Mouse (Mus musculus) midbrain, embryonic 11.5 days (tissue): ENCODE results near the gene Gm9745. TPM values are rescaled to one million over a fixed set of nuclear protein-coding genes. Genes with fewer than 3 reads are reported as not detected.
"Not testable (repeated sequence)": the region's sequence is repeated elsewhere in the genome, so short reads cannot be mapped to it uniquely, and the experiment has no call there.

Source experiments
- ATAC-seq: fragments of 200-750 bp; cut with Nextera tagmentation; 2 replicates; pipeline ENCODE4 v1.8.0; 2017; ENCODE audit warnings: moderate TSS enrichment, moderate library complexity; ENCODE audit not compliant: low FRiP score
- DNase-seq: peaks from one replicate; pipeline ENCODE4 v3.0.0; 2015; ENCODE audit warnings: low spot score; ENCODE audit errors: missing footprints
- H3K27ac ChIP-seq: fragments of 300-500 bp; sonication (generic); 2 replicates; pipeline ENCODE4 v1.5.1; 2014; ENCODE audit warnings: low read depth, low read length
- H3K27me3 ChIP-seq: fragments of 300-500 bp; sonication (generic); 2 replicates; pipeline ENCODE4 v1.6.1; 2014; ENCODE audit warnings: mild to moderate bottlenecking, low read length, moderate library complexity, mixed read lengths; ENCODE audit not compliant: control insufficient read depth, insufficient read depth
- H3K36me3 ChIP-seq: fragments of 300-500 bp; sonication (generic); 2 replicates; pipeline ENCODE4 v1.6.1; 2014; ENCODE audit warnings: mild to moderate bottlenecking, low read length, moderate library complexity, mixed read lengths; ENCODE audit not compliant: control insufficient read depth, insufficient read depth
- H3K4me1 ChIP-seq: fragments of 300-500 bp; sonication (generic); 2 replicates; pipeline ENCODE4 v1.6.1; 2014; ENCODE audit warnings: low read length; ENCODE audit not compliant: control insufficient read depth, insufficient read depth
- H3K4me2 ChIP-seq: fragments of 300-500 bp; sonication (generic); 2 replicates; pipeline ENCODE4 v1.6.1; 2014; ENCODE audit warnings: mild to moderate bottlenecking, moderate library complexity
- H3K4me3 ChIP-seq: fragments of 300-500 bp; sonication (generic); 2 replicates; pipeline ENCODE4 v1.5.1; 2014; ENCODE audit warnings: low read depth, low read length
- H3K9ac ChIP-seq: fragments of 300-500 bp; sonication (generic); 2 replicates; pipeline ENCODE4 v1.6.1; 2014; ENCODE audit warnings: low read length
- H3K9me3 ChIP-seq: fragments of 300-500 bp; sonication (generic); 2 replicates; pipeline ENCODE4 v1.6.1; 2016; ENCODE audit warnings: low read length; ENCODE audit not compliant: control insufficient read depth
- whole genome bisulfite sequencing: fragments of 180-500 bp; shearing (Covaris S2); extraction: QIAGEN DNeasy Blood & Tissue Kit; methylation state at CpG from one replicate; pipeline ENCODE4 v1.1.7; 2014; 5-methylcytosine and 5-hydroxymethylcytosine counted together
- microRNA-seq: library from miRNA; unstranded; fragments of <30 nt; microRNA quantifications from one replicate; pipeline ENCODE4, GENCODE M21; 2017
- polyA plus RNA-seq: library from polyadenylated mRNA; unstranded; fragments of >200 nt; fragmentation: Nextera tagmentation; extraction: Ambion mirVana; gene quantifications from 2 replicates; pipeline ENCODE4 v1.2.1, GENCODE M21; 2014

Gene Gm9745
- polyA plus RNA-seq, 1 experiment from 2014 or later, result not detected

DNA sequence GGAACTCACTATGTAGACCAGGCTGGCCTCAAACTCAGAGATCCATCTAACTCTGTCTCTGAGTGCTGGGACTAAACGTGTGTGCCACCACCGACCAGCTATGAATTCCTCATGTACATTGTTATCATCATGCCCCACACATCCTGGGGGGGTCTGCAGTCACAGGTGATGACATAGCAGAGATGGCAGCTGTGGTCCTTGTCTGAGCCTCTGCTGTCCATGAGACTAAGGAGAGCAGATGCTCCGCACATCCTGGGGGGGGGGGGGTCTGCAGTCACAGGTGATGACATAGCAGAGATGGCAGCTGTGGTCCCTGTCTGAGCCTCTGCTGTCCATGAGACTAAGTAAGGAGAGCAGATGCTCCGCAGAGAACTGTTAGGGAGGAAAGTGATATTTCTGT is 6.9 kb downstream of the Gm9745 start:
- 87% methylated on average over 4 of the region's 4 CpGs for WGBS
- H3K36me3 ChIP-seq, ATAC-seq, H3K27me3 ChIP-seq, H3K9ac ChIP-seq, H3K27ac ChIP-seq, H3K4me3 ChIP-seq, DNase-seq, H3K4me1 ChIP-seq, H3K4me2 ChIP-seq, H3K9me3 ChIP-seq: not testable (repeated sequence)

DNA sequence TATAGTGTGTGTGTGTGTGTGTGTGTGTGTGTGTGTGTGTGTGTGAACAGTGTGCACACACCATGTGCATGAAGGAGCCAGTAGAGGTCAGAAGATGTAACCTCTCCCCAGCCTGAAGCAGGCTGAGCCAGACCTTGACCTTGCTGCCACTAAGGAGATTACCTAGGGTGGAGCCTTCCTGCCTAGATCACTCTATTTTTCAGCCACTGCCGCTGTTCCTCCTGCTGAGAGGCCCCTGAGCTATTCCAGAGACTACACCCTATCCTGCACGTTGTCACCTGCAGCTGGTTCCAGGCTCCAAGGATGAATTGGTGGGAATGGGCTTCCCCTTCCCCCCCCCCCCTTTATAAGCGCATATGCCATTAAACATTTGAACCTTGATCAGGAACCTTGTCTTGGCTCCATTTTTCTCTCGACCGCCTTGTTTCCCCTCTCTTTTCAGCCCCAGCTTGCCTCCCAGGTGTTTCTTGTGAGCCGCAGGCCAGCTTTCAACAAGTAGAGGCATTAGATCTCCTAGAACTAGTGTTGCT is 10.4 kb downstream of the Gm9745 start:
- H3K4me2 ChIP-seq, H3K27me3 ChIP-seq, H3K9me3 ChIP-seq, H3K4me3 ChIP-seq, H3K36me3 ChIP-seq, DNase-seq, ATAC-seq, H3K4me1 ChIP-seq, H3K27ac ChIP-seq, H3K9ac ChIP-seq: not testable (repeated sequence)
- 83% methylated on average over 6 of the region's 6 CpGs for WGBS

- no peak overlapping the region for H3K4me3 ChIP-seq
- no peaks in the 10 kb centered on the region for H3K4me1 ChIP-seq
- 66% methylated on average over 2 of the region's 2 CpGs for WGBS
- no peak for ATAC-seq
- no peaks in the 10 kb centered on the region for H3K36me3 ChIP-seq
- no peak overlapping the region for H3K9ac ChIP-seq
- no peak overlapping the region for H3K27ac ChIP-seq
- no peaks in the 10 kb centered on the region for H3K27me3 ChIP-seq
- no peak for DNase-seq
- H3K4me2 ChIP-seq, result no peak overlapping the region
- H3K9me3 ChIP-seq, result no peaks in the 10 kb centered on the region
Measured at GRCm38 (mm10) chr13:8933499-8933898, 14.5 kb downstream of the Gm9745 start.

- WGBS, result 92% methylated on average over 8 of the region's 8 CpGs
- not testable (repeated sequence) for H3K4me3 ChIP-seq, H3K4me2 ChIP-seq, DNase-seq, H3K27ac ChIP-seq, H3K4me1 ChIP-seq, H3K36me3 ChIP-seq, H3K9ac ChIP-seq, H3K9me3 ChIP-seq, ATAC-seq, H3K27me3 ChIP-seq
Measured at GRCm38 (mm10) chr13:8913890-8914289, 34.1 kb downstream of the Gm9745 start.

GRCm38 (mm10) chr13:8905986-8906385 is 42.0 kb downstream of the Gm9745 start:
- H3K27me3 ChIP-seq, H3K36me3 ChIP-seq, H3K9me3 ChIP-seq, H3K27ac ChIP-seq, ATAC-seq, H3K9ac ChIP-seq, H3K4me3 ChIP-seq, H3K4me1 ChIP-seq, DNase-seq, H3K4me2 ChIP-seq: not testable (repeated sequence)
- WGBS, result 90% methylated on average over 2 of the region's 2 CpGs

Small RNA genes lying within 50 kb of the gene (microRNA-seq; reads per million reads assigned to microRNA genes)
- not detected for gene Gm22750

Other genes starting within 250 kb of the Gm9745 start
- 46.2 and 53.9 TPM in 2 replicates for gene Wdr37, start 76.3 kb downstream of the Gm9745 start, polyA plus RNA-seq
- gene Idi1, start 62.7 kb downstream of the Gm9745 start, polyA plus RNA-seq, result 179 and 207 TPM in 2 replicates
- not detected in 2 replicates for gene Idi2, start 4.6 kb upstream of the Gm9745 start, polyA plus RNA-seq
- gene Gtpbp4, start 47.9 kb upstream of the Gm9745 start, polyA plus RNA-seq, result 108 and 113 TPM in 2 replicates
- gene Larp4b, start 145.7 kb upstream of the Gm9745 start, polyA plus RNA-seq, result 36.9 and 37.7 TPM in 2 replicates